Mouse (Mus musculus): ENCODE data around the gene Tsga10.

GRCm38 (mm10) chr1:37800298-37800697 lies 65.9 kb downstream of the Tsga10 start:
- TF ChIP-seq CTCF (IDR thresholded peaks at IDR 0.05; ENCODE audit: extremely low read depth, insufficient read length, insufficient replicate concordance, low read depth, low read length) (no peak), POLR2A (IDR thresholded peaks at IDR 0.05; ENCODE audit: low read depth, low read length) (no peak)
